Mouse (Mus musculus): Measurements from ENCODE around the gene Swap70.

GRCm38 (mm10) chr7:110317412-110317811 is 95.9 kb downstream of the Swap70 start:
- TF ChIP-seq EP300 (optimal IDR thresholded peaks at IDR 0.05), result no peak
- no peak for TF ChIP-seq CTCF (IDR thresholded peaks at IDR 0.05; ENCODE audit: low read depth)

All from stomach, postnatal 0 days (tissue).